Mouse (Mus musculus) liver, embryonic 14.5 days (tissue): ENCODE data around the gene Dvl3. TPM values are rescaled to one million over a fixed set of nuclear protein-coding genes. Genes with fewer than 3 reads are reported as not detected.

ENCODE experiments used
- ATAC-seq: fragments of 200-750 bp; cut with Nextera tagmentation; 2 replicates; pipeline ENCODE4 v1.8.0; 2017; ENCODE audit warnings: moderate number of reproducible peaks, mild to moderate bottlenecking, moderate library complexity; ENCODE audit not compliant: insufficient read depth
- DNase-seq, 3 experiments: peaks; one replicate each; pipeline ENCODE4 v3.0.0-alpha.2; 2012 to 2013; ENCODE audit warnings: low read depth in 3 of 3, low spot score in 3 of 3
- H3K27ac ChIP-seq: fragments of 300-500 bp; sonication (generic); 2 replicates; pipeline ENCODE4 v1.5.1; 2014; ENCODE audit warnings: moderate library complexity, mild to moderate bottlenecking, control low read depth, inconsistent platforms
- H3K27me3 ChIP-seq: fragments of 300-500 bp; sonication (generic); 2 replicates; pipeline ENCODE4 v1.6.1; 2014; ENCODE audit warnings: mild to moderate bottlenecking, low read length, moderate library complexity; ENCODE audit not compliant: control insufficient read depth, insufficient read depth
- H3K36me3 ChIP-seq: fragments of 300-500 bp; sonication (generic); replicated peaks from 2 replicates; pipeline ENCODE4 v1.6.1; 2014; ENCODE audit warnings: low read depth; ENCODE audit not compliant: control insufficient read depth, insufficient read depth
- H3K4me1 ChIP-seq, 2 experiments: fragments of 200-500 bp in 1 of 2; fragments of 300-500 bp in 1 of 2; sonication (generic) in 1 of 2; replicated peaks; 2 replicates each; pipeline ENCODE4 v1.6.1; 2012 to 2014; ENCODE audit warnings: antibody characterized with exemption in 1 of 2, inconsistent platforms in 1 of 2, low read length in 1 of 2; ENCODE audit not compliant: control insufficient read depth in 2 of 2, insufficient read depth in 2 of 2
- H3K4me2 ChIP-seq: fragments of 300-500 bp; sonication (generic); 2 replicates; pipeline ENCODE4 v1.6.1; 2014; ENCODE audit warnings: low read depth, mild to moderate bottlenecking, control low read depth, moderate library complexity
- H3K4me3 ChIP-seq, 2 experiments: fragments of 200-500 bp in 1 of 2; fragments of 300-500 bp in 1 of 2; sonication (generic) in 1 of 2; 2 replicates each; pipeline ENCODE4 v1.5.1; 2012 to 2014; ENCODE audit warnings: low read depth in 2 of 2, low read length in 2 of 2, mild to moderate bottlenecking in 2 of 2, control low read depth in 1 of 2, inconsistent platforms in 1 of 2, moderate library complexity in 1 of 2; ENCODE audit not compliant: insufficient read depth in 1 of 2
- H3K9ac ChIP-seq: fragments of 300-500 bp; sonication (generic); replicated peaks from 2 replicates; pipeline ENCODE4 v1.6.1; 2014; ENCODE audit warnings: mild to moderate bottlenecking, control low read depth, moderate library complexity
- H3K9me3 ChIP-seq: fragments of 300-500 bp; sonication (generic); 2 replicates; pipeline ENCODE4 v1.6.1; 2016; ENCODE audit warnings: low read length, mixed read lengths; ENCODE audit not compliant: control insufficient read depth
- CTCF ChIP-seq: IDR thresholded peaks from 2 replicates; pipeline ENCODE4 v1.5.1; 2016; ENCODE audit warnings: antibody characterized with exemption, low read depth, control low read depth
- EP300 ChIP-seq: IDR thresholded peaks from 2 replicates; pipeline ENCODE4 v1.6.1; 2016; ENCODE audit warnings: antibody characterized with exemption, low read depth
- WGBS: fragments of 180-500 bp; shearing (Covaris S2); extraction: QIAGEN DNeasy Blood & Tissue Kit; methylation state at CpG from one replicate; pipeline ENCODE4 v1.1.7; 2014; ENCODE audit not compliant: insufficient replicate concordance; 5-methylcytosine and 5-hydroxymethylcytosine counted together
- polyA plus RNA-seq, 2 experiments: library from polyadenylated mRNA; depleted of rRNA in 1 of 2; stranded (reverse) in 1 of 2; unstranded in 1 of 2; fragments of >200 nt; fragmentation: Nextera tagmentation in 1 of 2; extraction: Ambion mirVana in 1 of 2; gene quantifications; 2 replicates each; pipeline versions ENCODE4 v1.2.1 to v1.2.3; 2012 to 2014

Dvl3 gene
- polyA plus RNA-seq, 2 experiments: 4.9 to 7.3 TPM

DNA sequence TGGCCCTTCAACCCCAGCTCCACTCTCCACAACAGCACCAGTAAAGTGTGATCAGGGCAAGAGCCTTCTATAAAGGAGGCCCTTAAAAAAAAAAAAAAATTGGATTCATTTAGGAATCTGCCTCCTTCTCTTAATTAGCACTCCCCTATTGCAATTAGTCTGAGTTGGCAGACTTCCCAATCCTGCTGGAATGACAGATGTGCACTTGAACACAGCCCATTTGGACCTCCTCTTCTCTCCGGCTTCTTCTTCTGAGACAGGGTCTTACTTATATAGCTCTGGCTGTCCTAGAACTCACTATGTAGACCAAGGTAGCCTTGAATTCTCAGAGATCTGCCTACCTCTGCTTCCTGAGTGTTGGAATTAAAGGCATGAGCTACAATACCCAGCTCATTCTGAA, 12.6 kb downstream of the Dvl3 start:
- 83% methylated on average over 1 of the region's 1 CpGs for WGBS

DNA sequence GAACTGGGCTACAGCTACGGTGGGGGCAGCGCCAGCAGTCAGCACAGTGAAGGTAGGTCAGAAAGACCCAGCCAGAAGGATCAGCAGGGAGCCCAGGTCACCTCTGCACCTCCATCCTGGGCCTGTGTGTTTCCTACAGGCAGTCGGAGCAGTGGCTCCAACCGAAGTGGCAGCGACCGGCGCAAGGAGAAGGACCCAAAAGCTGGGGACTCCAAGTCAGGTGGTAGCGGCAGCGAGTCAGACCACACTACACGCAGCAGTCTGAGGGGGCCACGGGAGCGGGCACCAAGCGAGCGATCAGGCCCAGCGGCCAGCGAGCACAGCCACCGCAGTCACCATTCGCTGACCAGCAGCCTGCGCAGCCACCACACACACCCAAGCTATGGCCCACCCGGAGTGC, 14.2 kb downstream of the Dvl3 start:
- H3K36me3 ChIP-seq: peaks cover 18% of the 10 kb centered on the region

More for the DNA sequence above, 12.6 kb downstream of the Dvl3 start:
- Histone ChIP-seq H3K9me3 (no peaks in the 10 kb centered on the region), H3K4me3 (no peak overlapping the region), H3K4me1 (peaks cover 0 to 7% of the 10 kb centered on the region in 2 experiments; a peak in 2 of 4 replicates), H3K9ac (no peak overlapping the region), H3K36me3 (peaks cover 24% of the 10 kb centered on the region), H3K27me3 (no peaks in the 10 kb centered on the region), H3K27ac (no peak overlapping the region), H3K4me2 (no peak overlapping the region)
- no peak for DNase-seq
- no peak for ATAC-seq
- no peak for TF ChIP-seq EP300

DNA sequence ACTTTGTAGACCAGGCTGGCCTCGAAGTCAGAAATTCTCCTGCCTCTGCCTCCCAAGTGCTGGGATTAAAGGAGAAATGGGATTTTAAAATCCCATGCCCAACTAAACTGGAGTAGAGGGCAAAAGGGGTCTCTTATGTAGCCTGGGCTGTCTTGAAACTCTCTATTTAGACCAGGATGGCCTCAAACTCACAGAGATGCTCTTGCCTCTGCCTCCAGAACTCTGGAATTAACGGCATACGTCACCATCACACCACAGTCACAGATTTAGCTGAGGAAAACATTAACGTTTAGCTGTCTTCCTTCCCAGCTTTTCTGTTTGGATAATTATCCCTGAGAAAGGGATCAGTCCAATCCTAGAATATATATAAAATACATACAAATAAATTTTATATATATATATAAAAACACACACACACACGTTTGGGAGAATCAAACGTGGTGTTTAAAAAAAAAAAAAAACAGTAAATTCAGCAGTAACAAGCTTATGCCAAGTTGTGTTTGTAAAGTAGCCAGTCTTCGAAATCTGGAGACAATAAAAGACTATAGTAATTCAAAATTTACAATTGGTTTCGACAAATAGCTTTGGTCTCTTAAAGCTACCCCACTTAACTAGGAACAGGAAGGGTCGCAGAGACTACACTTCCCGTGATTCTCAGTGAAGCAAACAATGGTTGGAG, 18.0 kb downstream of the Dvl3 start:
- no peak overlapping the region for H3K27ac ChIP-seq
- peaks cover 28% of the 10 kb centered on the region for H3K36me3 ChIP-seq
- H3K27me3 ChIP-seq: no peaks in the 10 kb centered on the region
- no peak for TF ChIP-seq EP300
- no peak for TF ChIP-seq CTCF
- H3K9ac ChIP-seq: no peak overlapping the region
- H3K9me3 ChIP-seq: no peaks in the 10 kb centered on the region
- H3K4me3 ChIP-seq: peak overlapping the region; percentile 4 to 15; a peak in 2 of 4 replicates
- H3K4me2 ChIP-seq: peak overlapping the region; percentile 51
- WGBS: 36% methylated on average over 10 of the region's 10 CpGs
- ATAC-seq (no peak), DNase-seq (no peak)
- H3K4me1 ChIP-seq: peaks cover 17 to 23% of the 10 kb centered on the region in 2 experiments

More for the DNA sequence above, 14.2 kb downstream of the Dvl3 start:
- 92% methylated on average over 20 of the region's 20 CpGs for WGBS
- DNase-seq (no peak), ATAC-seq (no peak)
- H3K27me3 ChIP-seq: no peaks in the 10 kb centered on the region
- H3K9ac ChIP-seq: no peak overlapping the region
- H3K9me3 ChIP-seq: no peaks in the 10 kb centered on the region
- TF ChIP-seq EP300 (no peak), CTCF (no peak)
- H3K4me3 ChIP-seq: no peak overlapping the region
- H3K4me2 ChIP-seq: no peak overlapping the region
- H3K4me1 ChIP-seq: peaks cover 0 to 7% of the 10 kb centered on the region in 2 experiments; a peak in 2 of 4 replicates
- no peak overlapping the region for H3K27ac ChIP-seq

DNA sequence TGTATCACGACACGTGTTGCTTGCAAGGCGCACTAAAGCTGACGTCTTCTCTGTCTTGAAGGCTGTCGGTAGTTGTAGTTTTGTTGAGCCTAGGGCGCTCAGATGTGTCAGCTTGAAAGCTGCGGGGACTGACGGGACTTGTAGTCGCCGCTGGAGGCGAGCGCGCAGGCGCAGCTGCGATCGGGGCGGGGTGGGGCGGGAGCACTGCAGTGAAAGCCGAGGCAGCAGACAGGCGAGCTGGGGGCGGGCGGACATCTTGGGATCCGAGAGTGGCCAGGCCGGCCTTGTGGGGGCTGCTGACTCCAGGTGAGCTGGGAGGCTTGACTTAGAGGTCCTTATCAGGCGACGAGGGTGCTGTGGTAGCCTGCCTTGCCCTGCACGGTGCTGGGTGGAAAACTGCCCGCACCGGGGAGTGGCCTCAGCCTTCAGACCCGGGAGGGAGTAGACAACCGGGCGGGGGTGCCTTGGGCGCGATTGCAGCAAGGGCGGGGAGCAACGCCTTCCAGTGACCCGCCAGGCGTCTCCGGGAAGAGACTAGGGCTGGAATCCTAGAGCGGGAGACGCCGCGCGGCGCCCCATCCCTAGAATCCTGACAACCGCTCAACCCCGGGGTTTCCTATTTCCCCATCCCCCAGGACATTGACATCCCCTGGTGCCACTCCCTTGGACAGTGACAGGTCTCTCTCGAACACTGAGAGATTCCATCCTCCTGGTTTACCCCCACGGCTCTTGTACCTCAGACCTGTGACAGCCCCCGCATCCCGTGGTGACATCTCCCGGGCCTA, 18.7 kb downstream of the Dvl3 start, which contains the start of gene Ap2m1:
TSS of gene Ap2m1 (plus strand) at position 183 of the 785 bp plus-strand sequence.
- TF ChIP-seq CTCF (0 out of 2 replicates have a peak, but pooled peaks have one; percentile 8), EP300 (no peak)
- peak within 1 kb of the TSS; percentile 86 for H3K9ac ChIP-seq
- H3K27ac ChIP-seq: peak within 1 kb of the TSS; percentile 89
- peak; percentile 98 to 99 (median 99) for DNase-seq
- WGBS: under 1% methylated on average over 52 of the region's 52 CpGs
- H3K4me1 ChIP-seq: peaks cover 17 to 26% of the 10 kb centered on the region in 2 experiments
- peak; percentile 94 for ATAC-seq
- peak within 1 kb of the TSS; percentile 88 to 98 for H3K4me3 ChIP-seq
- no peaks in the 10 kb centered on the region for H3K9me3 ChIP-seq
- H3K27me3 ChIP-seq: no peaks in the 10 kb centered on the region
- H3K4me2 ChIP-seq: peak within 1 kb of the TSS; percentile 78
- H3K36me3 ChIP-seq: peaks cover 35% of the 10 kb centered on the region

DNA sequence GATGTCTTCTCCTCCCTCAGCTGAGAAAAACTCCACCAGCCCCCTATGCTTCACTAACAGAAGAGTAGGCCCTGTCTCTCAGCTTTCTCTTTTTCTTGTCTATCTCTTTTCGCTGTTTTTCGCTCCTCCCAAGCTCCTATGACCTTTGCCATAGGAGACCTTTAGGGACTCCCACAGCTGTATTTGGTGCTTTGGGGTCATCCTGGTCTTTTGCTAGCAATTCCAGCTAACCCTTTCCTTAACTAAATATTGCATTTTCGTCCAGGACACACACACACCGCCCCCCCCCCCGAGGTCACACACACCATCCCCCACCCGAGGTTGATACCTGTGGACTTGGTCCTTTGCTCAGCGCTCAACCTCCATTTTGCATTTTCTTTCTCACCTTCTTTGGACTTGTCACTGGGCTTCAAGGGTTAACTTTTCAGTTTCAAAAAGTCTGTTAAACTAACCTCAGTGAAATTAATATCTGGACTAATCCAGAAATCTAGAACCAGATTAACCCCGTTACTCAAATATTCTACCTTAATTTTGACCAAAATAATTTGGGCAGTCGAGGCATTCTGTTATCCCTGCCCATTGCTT, 19.4 kb downstream of the Dvl3 start:
- H3K4me3 ChIP-seq: peak overlapping the region; percentile 88 to 98
- WGBS: 18% methylated on average over 9 of the region's 9 CpGs
- H3K9ac ChIP-seq: peak overlapping the region; percentile 86
- peaks cover 17 to 26% of the 10 kb centered on the region in 2 experiments for H3K4me1 ChIP-seq
- no peaks in the 10 kb centered on the region for H3K27me3 ChIP-seq
- no peak for TF ChIP-seq EP300
- TF ChIP-seq CTCF: no peak
- H3K9me3 ChIP-seq: no peaks in the 10 kb centered on the region
- no peak for DNase-seq
- no peak for ATAC-seq
- H3K36me3 ChIP-seq: peaks cover 42% of the 10 kb centered on the region
- H3K27ac ChIP-seq: peak overlapping the region; percentile 89
- peak overlapping the region; percentile 78 for H3K4me2 ChIP-seq
